Mouse (Mus musculus): ENCODE results near the gene Dcaf7. TPM values are rescaled to one million over a fixed set of nuclear protein-coding genes. Genes with fewer than 3 reads are reported as not detected.

Dcaf7 gene
- polyA plus RNA-seq (2012; rRNA removed), result 141 and 173 TPM in 2 replicates

GRCm38 (mm10) chr11:106036548-106037417, at the start of gene Dcaf7:
Dcaf7 (plus strand) TSS chr11:106036872.
- TF ChIP-seq CTCF (IDR thresholded peaks at IDR 0.05; ENCODE audit: borderline replicate concordance, extremely low read depth, insufficient read depth, insufficient read length), result no peak
- TF ChIP-seq POLR2A (IDR thresholded peaks at IDR 0.05; ENCODE audit: borderline replicate concordance, extremely low read depth, insufficient read depth, insufficient read length, poor library complexity, severe bottlenecking), result peak; percentile 43; the same call in 1 of the 2 replicates
- peak; percentile 99 for DNase-seq (ENCODE audit: low read depth)

DNA sequence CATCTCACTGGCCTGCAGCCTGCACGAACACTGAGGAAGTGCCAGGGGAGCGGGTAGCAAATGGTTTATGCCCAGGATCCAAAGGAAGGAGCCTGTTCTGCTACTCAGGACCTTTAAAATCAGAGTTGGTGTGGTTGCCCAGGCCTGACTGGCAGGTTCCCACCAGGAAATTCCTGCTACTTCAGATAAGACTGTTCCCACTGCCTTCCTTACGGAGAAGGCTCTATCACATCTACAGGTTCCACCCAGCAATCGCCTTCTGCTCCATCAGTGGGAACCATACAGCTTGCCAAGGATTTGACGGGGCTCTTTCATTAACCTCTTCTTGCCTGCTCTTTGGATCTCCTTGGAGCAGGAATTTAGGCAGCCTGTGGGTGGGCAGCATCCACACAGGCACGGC, 49.2 kb upstream of the Dcaf7 start:
- TF ChIP-seq POLR2A (IDR thresholded peaks at IDR 0.05; ENCODE audit: borderline replicate concordance, extremely low read depth, insufficient read depth, insufficient read length, poor library complexity, severe bottlenecking) (no peak), CTCF (IDR thresholded peaks at IDR 0.05; ENCODE audit: borderline replicate concordance, extremely low read depth, insufficient read depth, insufficient read length) (no peak)
- no peak for DNase-seq (ENCODE audit: low read depth)

GRCm38 (mm10) chr11:105989446-105989845, 47.2 kb upstream of the Dcaf7 start:
- TF ChIP-seq POLR2A (IDR thresholded peaks at IDR 0.05; ENCODE audit: borderline replicate concordance, extremely low read depth, insufficient read depth, insufficient read length, poor library complexity, severe bottlenecking) (no peak), CTCF (IDR thresholded peaks at IDR 0.05; ENCODE audit: borderline replicate concordance, extremely low read depth, insufficient read depth, insufficient read length) (no peak)
- no peak for DNase-seq (ENCODE audit: low read depth)

DNA sequence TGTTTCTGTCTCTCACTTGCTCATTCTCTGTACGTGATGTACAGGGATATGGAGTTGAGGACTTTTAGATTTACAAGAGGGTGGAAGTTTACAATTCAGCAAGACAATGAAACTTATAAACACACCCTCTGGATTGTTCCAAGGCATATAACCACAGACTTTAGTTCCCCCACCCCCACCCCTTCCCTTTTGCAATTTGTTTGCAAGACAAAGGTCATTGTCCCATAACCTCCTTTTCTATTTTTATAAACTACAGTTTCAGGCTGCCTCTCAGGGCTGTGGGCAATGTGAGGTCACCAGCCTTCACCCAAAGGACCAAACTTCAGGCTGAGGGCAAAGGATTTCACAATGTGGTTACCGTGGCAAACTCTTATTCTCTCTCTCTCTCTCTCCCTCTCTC, 46.4 kb upstream of the Dcaf7 start:
- DNase-seq (ENCODE audit: low read depth), result no peak
- TF ChIP-seq POLR2A (IDR thresholded peaks at IDR 0.05; ENCODE audit: borderline replicate concordance, extremely low read depth, insufficient read depth, insufficient read length, poor library complexity, severe bottlenecking) (no peak), CTCF (IDR thresholded peaks at IDR 0.05; ENCODE audit: borderline replicate concordance, extremely low read depth, insufficient read depth, insufficient read length) (no peak)

GRCm38 (mm10) chr11:105994375-105994774, 42.3 kb upstream of the Dcaf7 start, which contains the start of gene Ace3:
Ace3 (plus strand) TSS chr11:105994675.
- no peak for TF ChIP-seq POLR2A (IDR thresholded peaks at IDR 0.05; ENCODE audit: borderline replicate concordance, extremely low read depth, insufficient read depth, insufficient read length, poor library complexity, severe bottlenecking)
- TF ChIP-seq CTCF (IDR thresholded peaks at IDR 0.05; ENCODE audit: borderline replicate concordance, extremely low read depth, insufficient read depth, insufficient read length), result no peak
- no peak for DNase-seq (ENCODE audit: low read depth)

DNA sequence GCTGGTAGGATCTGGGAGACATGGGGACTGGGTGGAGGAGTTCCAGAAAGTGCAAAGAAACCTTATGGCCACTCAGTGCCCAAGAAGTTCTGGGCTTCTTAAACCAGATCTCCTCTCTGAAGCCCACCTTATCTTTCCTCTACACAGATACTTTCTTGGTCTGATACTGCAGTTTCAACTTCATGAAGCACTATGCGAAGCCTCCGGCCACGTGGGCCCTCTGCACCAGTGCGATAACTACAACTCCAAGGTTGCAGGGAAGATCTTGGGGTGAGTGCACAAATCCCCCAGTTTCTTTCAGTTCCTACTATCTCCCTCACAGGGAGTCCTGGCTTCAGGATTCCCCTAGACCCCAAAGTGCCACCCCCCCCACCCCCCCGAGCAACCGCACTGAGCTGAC, 36.6 kb upstream of the Dcaf7 start:
- DNase-seq (ENCODE audit: low read depth), result no peak
- TF ChIP-seq CTCF (IDR thresholded peaks at IDR 0.05; ENCODE audit: borderline replicate concordance, extremely low read depth, insufficient read depth, insufficient read length), result no peak
- no peak for TF ChIP-seq POLR2A (IDR thresholded peaks at IDR 0.05; ENCODE audit: borderline replicate concordance, extremely low read depth, insufficient read depth, insufficient read length, poor library complexity, severe bottlenecking)

GRCm38 (mm10) chr11:106001718-106002117, 35.0 kb upstream of the Dcaf7 start:
- TF ChIP-seq POLR2A (IDR thresholded peaks at IDR 0.05; ENCODE audit: borderline replicate concordance, extremely low read depth, insufficient read depth, insufficient read length, poor library complexity, severe bottlenecking) (no peak), CTCF (IDR thresholded peaks at IDR 0.05; ENCODE audit: borderline replicate concordance, extremely low read depth, insufficient read depth, insufficient read length) (no peak)

DNA sequence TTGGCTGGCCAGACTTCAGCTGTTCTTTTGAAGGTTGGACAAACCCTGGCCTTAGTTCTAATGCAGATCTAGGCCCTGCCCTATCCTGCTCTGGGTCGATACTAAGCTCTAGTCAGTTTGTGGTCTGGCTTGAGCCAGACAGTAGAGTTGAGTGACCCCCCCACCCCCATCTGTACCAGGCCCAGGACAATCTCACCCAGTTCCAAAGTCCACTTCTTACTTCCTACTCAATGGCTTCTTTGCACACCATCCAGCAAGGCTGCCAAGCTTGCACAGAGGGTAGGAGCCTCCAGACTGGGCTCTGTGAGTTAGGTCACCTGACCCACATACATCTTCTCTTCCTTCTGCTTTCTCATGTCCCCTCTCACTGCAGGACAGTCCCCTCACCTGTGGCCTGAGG, 32.1 kb upstream of the Dcaf7 start:
- TF ChIP-seq CTCF (IDR thresholded peaks at IDR 0.05; ENCODE audit: borderline replicate concordance, extremely low read depth, insufficient read depth, insufficient read length) (no peak), POLR2A (IDR thresholded peaks at IDR 0.05; ENCODE audit: borderline replicate concordance, extremely low read depth, insufficient read depth, insufficient read length, poor library complexity, severe bottlenecking) (no peak)
- DNase-seq (ENCODE audit: low read depth), result no peak

More at GRCm38 (mm10) chr11:106001718-106002117, 35.0 kb upstream of the Dcaf7 start:
- DNase-seq (ENCODE audit: low read depth), result peak; percentile 48

DNA sequence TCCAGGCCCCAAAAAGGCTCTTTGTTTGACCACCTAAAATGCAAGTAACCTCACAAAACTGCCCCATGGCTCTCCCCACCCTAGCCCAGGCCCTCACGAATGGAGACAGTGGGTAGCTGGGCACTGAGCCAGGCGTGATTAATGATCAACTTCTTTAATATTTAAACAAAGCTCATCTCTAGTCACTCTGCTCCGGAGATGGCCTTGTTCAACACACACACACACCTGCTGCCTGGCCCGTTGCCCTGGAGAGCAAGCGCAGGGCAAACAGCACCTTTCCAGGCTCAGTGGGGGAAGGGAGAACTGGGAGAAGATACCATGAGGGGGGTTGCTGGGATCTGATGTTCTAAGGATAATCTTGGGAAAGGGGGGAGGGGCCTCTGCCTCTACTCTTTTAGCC, 30.7 kb upstream of the Dcaf7 start:
- peak; percentile 14 for DNase-seq (ENCODE audit: low read depth)
- TF ChIP-seq POLR2A (IDR thresholded peaks at IDR 0.05; ENCODE audit: borderline replicate concordance, extremely low read depth, insufficient read depth, insufficient read length, poor library complexity, severe bottlenecking) (no peak), CTCF (IDR thresholded peaks at IDR 0.05; ENCODE audit: borderline replicate concordance, extremely low read depth, insufficient read depth, insufficient read length) (no peak)

GRCm38 (mm10) chr11:106007821-106008220, 28.9 kb upstream of the Dcaf7 start, which contains the start of gene Kcnh6:
Kcnh6 (plus strand) TSS chr11:106008124.
- DNase-seq (ENCODE audit: low read depth), result peak; percentile 50
- TF ChIP-seq POLR2A (IDR thresholded peaks at IDR 0.05; ENCODE audit: borderline replicate concordance, extremely low read depth, insufficient read depth, insufficient read length, poor library complexity, severe bottlenecking), result no peak

DNA sequence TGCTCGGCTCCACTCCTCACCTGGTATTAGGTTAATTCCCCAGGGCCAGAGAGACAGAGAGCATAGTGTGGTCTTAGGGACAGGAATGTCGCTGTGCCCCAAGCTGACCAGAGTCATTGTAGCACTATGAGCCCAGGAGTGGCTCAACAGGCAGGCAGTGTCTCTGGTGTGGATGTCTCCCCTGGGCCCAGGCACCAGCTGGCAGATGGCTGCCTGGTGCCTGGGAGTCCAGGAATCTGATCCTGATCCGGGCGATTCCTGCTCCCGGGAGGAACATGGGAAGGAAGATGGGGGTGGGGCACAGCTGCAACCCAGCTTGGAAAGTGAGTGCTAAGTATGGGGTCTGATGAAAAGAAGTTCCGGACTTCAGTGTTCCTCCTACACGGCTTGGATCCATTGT, 24.0 kb upstream of the Dcaf7 start:
- DNase-seq (ENCODE audit: low read depth), result no peak
- TF ChIP-seq POLR2A (IDR thresholded peaks at IDR 0.05; ENCODE audit: borderline replicate concordance, extremely low read depth, insufficient read depth, insufficient read length, poor library complexity, severe bottlenecking) (no peak), CTCF (IDR thresholded peaks at IDR 0.05; ENCODE audit: borderline replicate concordance, extremely low read depth, insufficient read depth, insufficient read length) (no peak)
